Mouse (Mus musculus): Measurements from ENCODE around the gene Ovol1. TPM values are rescaled to one million over a fixed set of nuclear protein-coding genes. Genes with fewer than 3 reads are reported as not detected.

Ovol1 gene
- polyA plus RNA-seq (2015; fragmentation: Nextera tagmentation; extraction: Ambion mirVana): 2.6 and 3.4 TPM in 2 replicates

GRCm38 (mm10) chr19:5560457-5561041, at the start of gene Ovol1:
Gene Ovol1 (minus strand): TSS chr19:5560646.

GRCm38 (mm10) chr19:5609547-5610404, 49.3 kb upstream of the Ovol1 start, which contains the start of gene Kat5:
Gene Kat5 (minus strand): TSS chr19:5610237.

GRCm38 (mm10) chr19:5601752-5602541, 41.5 kb upstream of the Ovol1 start, which contains the start of gene Rnaseh2c:
Gene Rnaseh2c (plus strand): TSS chr19:5601873.

GRCm38 (mm10) chr19:5567534-5568469, 7.4 kb upstream of the Ovol1 start, which contains the start of gene Ap5b1:
Gene Ap5b1 (plus strand): TSS chr19:5568025.

GRCm38 (mm10) chr19:5510031-5511026, 50.1 kb downstream of the Ovol1 start, which contains the start of gene Snx32:
Gene Snx32 (minus strand): TSS chr19:5510538.

GRCm38 (mm10) chr19:5503687-5504086, 56.8 kb downstream of the Ovol1 start, which contains the start of gene 1700020D05Rik:
Gene 1700020D05Rik (minus strand): TSS chr19:5503787.

Other genes with a start within 250 kb of the Ovol1 start
- gene Catsper1, start 224.9 kb downstream of the Ovol1 start, polyA plus RNA-seq (2015; fragmentation: Nextera tagmentation; extraction: Ambion mirVana): not detected in 2 replicates
- gene Cst6, start 211.1 kb downstream of the Ovol1 start, polyA plus RNA-seq (2015; fragmentation: Nextera tagmentation; extraction: Ambion mirVana): 5.3 and 6.6 TPM in 2 replicates
- 25.2 and 27.2 TPM in 2 replicates for gene Eif1ad, start 193.9 kb downstream of the Ovol1 start, polyA plus RNA-seq (2015; fragmentation: Nextera tagmentation; extraction: Ambion mirVana)
- gene Banf1, start 193.5 kb downstream of the Ovol1 start, polyA plus RNA-seq (2015; fragmentation: Nextera tagmentation; extraction: Ambion mirVana): 266 and 286 TPM in 2 replicates
- 33.0 and 39.0 TPM in 2 replicates for gene Sart1, start 171.9 kb downstream of the Ovol1 start, polyA plus RNA-seq (2015; fragmentation: Nextera tagmentation; extraction: Ambion mirVana)
- gene Tsga10ip, start 158.1 kb downstream of the Ovol1 start, polyA plus RNA-seq (2015; fragmentation: Nextera tagmentation; extraction: Ambion mirVana): not detected in 2 replicates
- 234 and 246 TPM in 2 replicates for gene Drap1, start 135.7 kb downstream of the Ovol1 start, polyA plus RNA-seq (2015; fragmentation: Nextera tagmentation; extraction: Ambion mirVana)
- gene AI837181, start 135.5 kb downstream of the Ovol1 start, polyA plus RNA-seq (2015; fragmentation: Nextera tagmentation; extraction: Ambion mirVana): 45.6 and 53.5 TPM in 2 replicates
- gene Fosl1, start 113.1 kb downstream of the Ovol1 start, polyA plus RNA-seq (2015; fragmentation: Nextera tagmentation; extraction: Ambion mirVana): 0.61 and 1.6 TPM in 2 replicates
- 15.1 and 16.5 TPM in 2 replicates for gene Ccdc85b, start 102.8 kb downstream of the Ovol1 start, polyA plus RNA-seq (2015; fragmentation: Nextera tagmentation; extraction: Ambion mirVana)
- gene Fibp, start 100.0 kb downstream of the Ovol1 start, polyA plus RNA-seq (2015; fragmentation: Nextera tagmentation; extraction: Ambion mirVana): 78.4 and 88.2 TPM in 2 replicates
- gene Ctsw, start 92.1 kb downstream of the Ovol1 start, polyA plus RNA-seq (2015; fragmentation: Nextera tagmentation; extraction: Ambion mirVana): 0.16 and 0.62 TPM in 2 replicates
- 118 and 128 TPM in 2 replicates for gene Efemp2, start 86.7 kb downstream of the Ovol1 start, polyA plus RNA-seq (2015; fragmentation: Nextera tagmentation; extraction: Ambion mirVana)
- gene Mus81, start 72.2 kb downstream of the Ovol1 start, polyA plus RNA-seq (2015; fragmentation: Nextera tagmentation; extraction: Ambion mirVana): 23.1 and 28.7 TPM in 2 replicates
- gene Cfl1, start 70.2 kb downstream of the Ovol1 start, polyA plus RNA-seq (2015; fragmentation: Nextera tagmentation; extraction: Ambion mirVana): 1,724 and 1,857 TPM in 2 replicates
- 0.27 TPM in 1 of 2 replicates, not detected in the other for gene 1700020D05Rik, start 56.9 kb downstream of the Ovol1 start, polyA plus RNA-seq (2015; fragmentation: Nextera tagmentation; extraction: Ambion mirVana)
- 4.8 and 6.5 TPM in 2 replicates for gene Snx32, start 50.1 kb downstream of the Ovol1 start, polyA plus RNA-seq (2015; fragmentation: Nextera tagmentation; extraction: Ambion mirVana)
- gene Ap5b1, start 7.4 kb upstream of the Ovol1 start, polyA plus RNA-seq (2015; fragmentation: Nextera tagmentation; extraction: Ambion mirVana): 6.1 and 6.2 TPM in 2 replicates
- 45.5 and 58.5 TPM in 2 replicates for gene Rnaseh2c, start 41.2 kb upstream of the Ovol1 start, polyA plus RNA-seq (2015; fragmentation: Nextera tagmentation; extraction: Ambion mirVana)
- 31.9 and 33.2 TPM in 2 replicates for gene Kat5, start 49.6 kb upstream of the Ovol1 start, polyA plus RNA-seq (2015; fragmentation: Nextera tagmentation; extraction: Ambion mirVana)
- gene Rela, start 76.8 kb upstream of the Ovol1 start, polyA plus RNA-seq (2015; fragmentation: Nextera tagmentation; extraction: Ambion mirVana): 38.5 and 43.5 TPM in 2 replicates
- 14.1 and 14.4 TPM in 2 replicates for gene Sipa1, start 103.1 kb upstream of the Ovol1 start, polyA plus RNA-seq (2015; fragmentation: Nextera tagmentation; extraction: Ambion mirVana)
- 11.8 and 12.4 TPM in 2 replicates for gene Map3k11, start 128.1 kb upstream of the Ovol1 start, polyA plus RNA-seq (2015; fragmentation: Nextera tagmentation; extraction: Ambion mirVana)
- 8.9 and 9.8 TPM in 2 replicates for gene Pcnx3, start 128.3 kb upstream of the Ovol1 start, polyA plus RNA-seq (2015; fragmentation: Nextera tagmentation; extraction: Ambion mirVana)
- gene Kcnk7, start 143.7 kb upstream of the Ovol1 start, polyA plus RNA-seq (2015; fragmentation: Nextera tagmentation; extraction: Ambion mirVana): 0.33 and 0.46 TPM in 2 replicates
- gene Ehbp1l1, start 165.7 kb upstream of the Ovol1 start, polyA plus RNA-seq (2015; fragmentation: Nextera tagmentation; extraction: Ambion mirVana): 120 and 126 TPM in 2 replicates
- gene Fam89b, start 169.0 kb upstream of the Ovol1 start, polyA plus RNA-seq (2015; fragmentation: Nextera tagmentation; extraction: Ambion mirVana): 52.4 and 60.2 TPM in 2 replicates
- gene Ltbp3, start 180.3 kb upstream of the Ovol1 start, polyA plus RNA-seq (2015; fragmentation: Nextera tagmentation; extraction: Ambion mirVana): 27.7 and 29.5 TPM in 2 replicates
- 62.1 and 63.5 TPM in 2 replicates for gene Scyl1, start 210.8 kb upstream of the Ovol1 start, polyA plus RNA-seq (2015; fragmentation: Nextera tagmentation; extraction: Ambion mirVana)